Mouse (Mus musculus) testis, adult 2 months (tissue): ENCODE data around the gene Ces2e.

Experiments
- CTCF ChIP-seq: fragments of 200-500 bp; IDR thresholded peaks from 2 replicates; pipeline ENCODE4 v1.5.1; 2012; ENCODE audit warnings: low read depth, mild to moderate bottlenecking, inconsistent platforms, low read length, moderate library complexity; ENCODE audit not compliant: control insufficient read depth, insufficient read depth, insufficient replicate concordance
- POLR2A ChIP-seq: fragments of 200-500 bp; IDR thresholded peaks from 2 replicates; pipeline ENCODE4 v1.6.1; 2012; ENCODE audit warnings: low read depth, mild to moderate bottlenecking, inconsistent platforms, low read length, moderate library complexity; ENCODE audit not compliant: control insufficient read depth

GRCm38 (mm10) chr8:104927301-104927700 lies 1.2 kb downstream of the Ces2e start:
- TF ChIP-seq POLR2A (no peak), CTCF (no peak)
